Mouse (Mus musculus) ovary, postnatal 14 days (tissue): ENCODE measurements around the gene Flvcr2.

Source experiments
- DNase-seq: peaks from one replicate; pipeline ENCODE4 v3.0.0; 2022; ENCODE audit warnings: low spot score

Gene Flvcr2

GRCm38 (mm10) chr12:85794094-85794493, 47.8 kb downstream of the Flvcr2 start:
- no peak for DNase-seq

GRCm38 (mm10) chr12:85795551-85795950, 49.2 kb downstream of the Flvcr2 start:
- DNase-seq = no peak

- no peak for DNase-seq
These were observed 53.7 kb downstream of the Flvcr2 start for GRCm38 (mm10) chr12:85800031-85800430.

GRCm38 (mm10) chr12:85809726-85810125, 63.4 kb downstream of the Flvcr2 start:
- DNase-seq = no peak

GRCm38 (mm10) chr12:85810959-85811358, 64.6 kb downstream of the Flvcr2 start:
- DNase-seq = no peak

- no peak for DNase-seq
These were observed 65.3 kb downstream of the Flvcr2 start for GRCm38 (mm10) chr12:85811676-85812075.

- DNase-seq = no peak
These were observed 67.3 kb downstream of the Flvcr2 start for GRCm38 (mm10) chr12:85813599-85813998.

- no peak for DNase-seq
These were observed 75.7 kb downstream of the Flvcr2 start for GRCm38 (mm10) chr12:85822051-85822450.

- DNase-seq = peak; percentile 89
These were observed 78.3 kb downstream of the Flvcr2 start, which contains the start of the genes Erg28 and Ttll5 for GRCm38 (mm10) chr12:85824438-85825264. Erg28 (minus strand) TSS chr12:85824550. Ttll5 (plus strand) TSS chr12:85824659.

GRCm38 (mm10) chr12:85825361-85825760, 79.0 kb downstream of the Flvcr2 start:
- no peak for DNase-seq

- no peak for DNase-seq
These were observed 79.5 kb downstream of the Flvcr2 start for GRCm38 (mm10) chr12:85825822-85826221.

GRCm38 (mm10) chr12:85828856-85829255, 82.5 kb downstream of the Flvcr2 start:
- no peak for DNase-seq

- DNase-seq = no peak
These were observed 83.5 kb downstream of the Flvcr2 start for GRCm38 (mm10) chr12:85829866-85830265.

GRCm38 (mm10) chr12:85830691-85831090, 84.4 kb downstream of the Flvcr2 start:
- no peak for DNase-seq

- no peak for DNase-seq
These were observed 88.2 kb downstream of the Flvcr2 start for GRCm38 (mm10) chr12:85834543-85834942.

- DNase-seq = no peak
These were observed 91.4 kb downstream of the Flvcr2 start for GRCm38 (mm10) chr12:85837765-85838164.

GRCm38 (mm10) chr12:85839371-85840000, 93.1 kb downstream of the Flvcr2 start:
- no peak for DNase-seq

GRCm38 (mm10) chr12:85848164-85848958, 102.0 kb downstream of the Flvcr2 start:
- peak; percentile 53 for DNase-seq

GRCm38 (mm10) chr12:85850661-85851060, 104.3 kb downstream of the Flvcr2 start:
- no peak for DNase-seq

GRCm38 (mm10) chr12:85853836-85854235, 107.5 kb downstream of the Flvcr2 start:
- DNase-seq = no peak

- DNase-seq = no peak
These were observed 107.9 kb downstream of the Flvcr2 start for GRCm38 (mm10) chr12:85854271-85854670.

- DNase-seq = no peak
These were observed 111.0 kb downstream of the Flvcr2 start for GRCm38 (mm10) chr12:85857300-85857699.
